ENCODE assay signal across 26 mouse cellular contexts in genomic region chr6:108313997-108314396, GRCm38 (mm10).
A peak's percentile ranks its signal among the peaks of the same experiment; 100 is the strongest.
DNase-seq lines count a peak whose midpoint lies in the region; ATAC-seq lines count a peak whose summit lies in the region.
"Had no signal": no experiment of that assay in that cellular context is flagged by ENCODE, and none has a peak within 500 bp of the region (broad histone marks: within the 10 kb centered on the region; RNA-seq: fewer than 3 reads in every experiment).

No protein-coding gene starts in this region.

- H3K9ac ChIP-seq in kidney, embryonic 16.5 days (replicated peaks; ENCODE audit: low read length) = no peak overlapping the region
- H3K9ac ChIP-seq: heart, embryonic 15.5 days; hindbrain, embryonic 15.5 days had no signal

- no peaks in the 10 kb centered on the region for H3K36me3 ChIP-seq in kidney, embryonic 16.5 days (ENCODE audit: insufficient read depth, low read length)
- H3K36me3 ChIP-seq: forebrain, embryonic 10.5 days; heart, embryonic 15.5 days; hindbrain, embryonic 15.5 days; limb, embryonic 10.5 days; midbrain, embryonic 10.5 days had no signal

- H3K4me1 ChIP-seq in kidney, embryonic 16.5 days (ENCODE audit: insufficient read depth, low read length) = no peaks in the 10 kb centered on the region

- H3K27me3 ChIP-seq in kidney, embryonic 16.5 days (ENCODE audit: insufficient read depth, low read length) = no peaks in the 10 kb centered on the region
- H3K27me3 ChIP-seq: heart, embryonic 15.5 days; hindbrain, embryonic 15.5 days had no signal

- 97% methylated on average over 1 of the region's 1 CpGs for WGBS in kidney, embryonic 16.5 days

- H3K9me3 ChIP-seq in kidney, embryonic 16.5 days (ENCODE audit: low read length) = no peaks in the 10 kb centered on the region
- H3K9me3 ChIP-seq: forebrain, embryonic 10.5 days; heart, embryonic 15.5 days; hindbrain, embryonic 15.5 days; limb, embryonic 10.5 days; midbrain, embryonic 10.5 days had no signal

- ATAC-seq in CD4-positive, CD25-positive, alpha-beta regulatory T cell, adult 4 months = peak; percentile 67
- 0 out of 2 replicates have a peak, but pooled peaks have one; percentile 12 for ATAC-seq in granulocyte monocyte progenitor cell, adult 5-6 weeks (replicated peaks; ENCODE audit: poor library complexity, severe bottlenecking)
- no peak for ATAC-seq in kidney, embryonic 16.5 days (ENCODE audit: low FRiP score, low TSS enrichment)
- ATAC-seq: intestine, postnatal 0 days had no signal

- no peak overlapping the region for H3K4me2 ChIP-seq in kidney, embryonic 16.5 days (replicated peaks; ENCODE audit: low read depth, low read length)
- H3K4me2 ChIP-seq: heart, embryonic 15.5 days; hindbrain, embryonic 15.5 days; liver, embryonic 11.5 days had no signal

- peak; percentile 25 for DNase-seq in 416B (ENCODE audit: low read depth)
- DNase-seq in thymus, postnatal 0 days (ENCODE audit: low spot score) = peak; percentile 68
- no peak for DNase-seq in right cerebral cortex, postnatal 10 days (ENCODE audit: low spot score in 2 of 2)
- no peak for DNase-seq in frontal cortex, postnatal 36 days (ENCODE audit: low spot score in 2 of 2)
- no peak for DNase-seq in layer of hippocampus, postnatal 14 days (ENCODE audit: low spot score in 2 of 2)
- DNase-seq: adrenal gland, postnatal 14 days; cerebellum, adult 11 months; cerebellum, postnatal 25 days; heart, adult 18-20 months; heart, postnatal 4 days; lung, adult 2 months; lung, postnatal 4 days; right cerebral cortex, postnatal 4 days had no signal

- no peak overlapping the region for H3K27ac ChIP-seq in kidney, embryonic 16.5 days (ENCODE audit: low read length)
- H3K27ac ChIP-seq: forebrain, embryonic 10.5 days; heart, embryonic 15.5 days; hindbrain, embryonic 15.5 days; kidney, postnatal 0 days; limb, embryonic 10.5 days; midbrain, embryonic 10.5 days; stomach, postnatal 0 days had no signal

- no peak overlapping the region for H3K4me3 ChIP-seq in kidney, embryonic 16.5 days (ENCODE audit: low read length)
- H3K4me3 ChIP-seq: forebrain, embryonic 10.5 days; heart, embryonic 15.5 days; hindbrain, embryonic 15.5 days; left cerebral cortex, adult 2 months; limb, embryonic 10.5 days; midbrain, embryonic 10.5 days had no signal

Comparison
In these comparisons a context has a peak if more than half of its experiments do, and no peak if none do; other contexts are left out.
1. DNase-seq: peak in 416B (single experiment) and thymus, postnatal 0 days (single experiment); none in right cerebral cortex, postnatal 10 days (0 of 2), frontal cortex, postnatal 36 days (0 of 2) and layer of hippocampus, postnatal 14 days (0 of 2).